Mouse (Mus musculus) intestine, postnatal 0 days (tissue): ENCODE results near the gene Etfrf1. TPM values are rescaled to one million over a fixed set of nuclear protein-coding genes. Genes with fewer than 3 reads are reported as not detected.

Source experiments
- ATAC-seq: fragments of 200-750 bp; cut with Nextera tagmentation; 2 replicates; pipeline ENCODE4 v1.8.0; 2017; ENCODE audit warnings: mild to moderate bottlenecking, moderate TSS enrichment, moderate library complexity
- H3K27ac ChIP-seq: fragments of 300-500 bp; sonication (generic); 2 replicates; pipeline ENCODE4 v1.5.1; 2014; ENCODE audit warnings: mild to moderate bottlenecking, low read depth, low read length, moderate library complexity
- H3K27me3 ChIP-seq: fragments of 300-500 bp; sonication (generic); replicated peaks from 2 replicates; pipeline ENCODE4 v1.6.1; 2014; ENCODE audit warnings: low read length, mixed read lengths; ENCODE audit not compliant: control insufficient read depth, insufficient read depth
- H3K36me3 ChIP-seq: fragments of 300-500 bp; sonication (generic); 2 replicates; pipeline ENCODE4 v1.6.1; 2014; ENCODE audit warnings: mild to moderate bottlenecking, moderate library complexity; ENCODE audit not compliant: control insufficient read depth, insufficient read depth
- H3K4me1 ChIP-seq: fragments of 300-500 bp; sonication (generic); replicated peaks from 2 replicates; pipeline ENCODE4 v1.6.1; 2014; ENCODE audit warnings: antibody characterized with exemption, low read length, mixed read lengths; ENCODE audit not compliant: control insufficient read depth, insufficient read depth
- H3K4me2 ChIP-seq: fragments of 300-500 bp; sonication (generic); replicated peaks from 2 replicates; pipeline ENCODE4 v1.6.1; 2014; ENCODE audit warnings: low read depth, mild to moderate bottlenecking, moderate library complexity
- H3K4me3 ChIP-seq: fragments of 300-500 bp; sonication (generic); 2 replicates; pipeline ENCODE4 v1.5.1; 2014; ENCODE audit warnings: low read depth, low read length
- H3K9ac ChIP-seq: fragments of 300-500 bp; sonication (generic); 2 replicates; pipeline ENCODE4 v1.6.1; 2014; ENCODE audit warnings: mild to moderate bottlenecking, low read depth, low read length
- H3K9me3 ChIP-seq: fragments of 300-500 bp; sonication (generic); 2 replicates; pipeline ENCODE4 v1.6.1; 2016; ENCODE audit warnings: mixed run types; ENCODE audit not compliant: control insufficient read depth
- CTCF ChIP-seq: sonication (generic); IDR thresholded peaks from 2 replicates; pipeline ENCODE4 v1.5.1; 2016; ENCODE audit warnings: low read depth, mild to moderate bottlenecking, control low read depth, antibody characterized with exemption, moderate library complexity
- WGBS: fragments of 180-500 bp; shearing (Covaris S2); extraction: QIAGEN DNeasy Blood & Tissue Kit; methylation state at CpG from one replicate; pipeline ENCODE4 v1.1.7; 2014; 5-methylcytosine and 5-hydroxymethylcytosine counted together
- polyA plus RNA-seq: library from polyadenylated mRNA; unstranded; fragments of >200 nt; fragmentation: Nextera tagmentation; extraction: Ambion mirVana; gene quantifications from 2 replicates; pipeline ENCODE4 v1.2.1, GENCODE M21; 2015

The Etfrf1 gene
- polyA plus RNA-seq, 1 experiment from 2014 or later = 48.8 TPM

DNA sequence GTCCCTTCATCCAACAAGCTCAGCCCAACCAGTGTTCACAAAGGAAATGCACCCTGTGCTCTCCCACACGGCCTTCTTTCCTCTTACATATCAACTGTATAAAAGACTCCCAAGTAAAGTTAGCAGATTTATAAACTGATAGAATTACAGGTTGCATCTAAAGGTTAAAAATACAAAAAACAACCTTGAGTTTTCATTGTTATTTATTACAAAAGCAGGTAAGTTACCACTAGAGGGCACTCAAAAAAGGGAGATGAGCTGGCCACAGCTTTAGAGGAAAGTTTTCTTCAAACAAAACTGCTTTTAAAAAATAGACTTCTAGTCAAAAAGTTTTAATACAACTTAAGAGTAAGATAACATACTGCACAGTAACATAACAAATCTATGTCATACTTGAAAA lies 31.6 kb downstream of the Etfrf1 start:
- no peak overlapping the region for H3K27ac ChIP-seq
- no peak for ATAC-seq
- H3K4me2 ChIP-seq = no peak overlapping the region

DNA sequence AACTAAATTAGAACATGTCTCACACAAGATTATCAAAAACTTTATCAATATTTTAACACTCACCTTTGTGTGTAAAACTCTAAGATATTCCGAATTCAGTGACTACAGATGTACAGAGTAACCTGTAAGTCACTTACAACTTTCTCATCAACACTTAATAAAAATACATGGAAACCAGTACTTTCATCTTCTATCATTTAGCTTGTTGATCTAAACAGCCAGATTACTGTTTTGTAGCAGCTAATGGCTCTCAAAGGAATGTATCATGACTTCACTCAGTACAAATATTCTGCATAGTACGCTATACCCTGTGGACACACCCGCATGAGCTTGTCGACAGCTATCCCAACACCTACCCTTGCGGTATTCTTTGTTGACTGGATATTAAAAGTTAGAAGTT lies 35.9 kb downstream of the Etfrf1 start:
- no peak overlapping the region for H3K27ac ChIP-seq
- peaks cover 9% of the 10 kb centered on the region for H3K4me1 ChIP-seq
- WGBS = 79% methylated on average over 5 of the region's 5 CpGs
- no peaks in the 10 kb centered on the region; the same call in 1 of the 2 replicates for H3K36me3 ChIP-seq
- no peak overlapping the region for H3K4me2 ChIP-seq
- H3K4me3 ChIP-seq = no peak overlapping the region
- no peak for ATAC-seq
- TF ChIP-seq CTCF = no peak
- no peaks in the 10 kb centered on the region for H3K27me3 ChIP-seq
- no peaks in the 10 kb centered on the region for H3K9me3 ChIP-seq
- H3K9ac ChIP-seq = no peak overlapping the region

More for the DNA sequence above, 31.6 kb downstream of the Etfrf1 start:
- no peaks in the 10 kb centered on the region for H3K9me3 ChIP-seq
- H3K9ac ChIP-seq = no peak overlapping the region
- no peak overlapping the region for H3K4me3 ChIP-seq
- TF ChIP-seq CTCF = peak; percentile 71
- H3K27me3 ChIP-seq = no peaks in the 10 kb centered on the region
- WGBS = 40% methylated on average over 1 of the region's 1 CpGs
- H3K4me1 ChIP-seq = no peaks in the 10 kb centered on the region
- peaks cover 4% of the 10 kb centered on the region for H3K36me3 ChIP-seq

DNA sequence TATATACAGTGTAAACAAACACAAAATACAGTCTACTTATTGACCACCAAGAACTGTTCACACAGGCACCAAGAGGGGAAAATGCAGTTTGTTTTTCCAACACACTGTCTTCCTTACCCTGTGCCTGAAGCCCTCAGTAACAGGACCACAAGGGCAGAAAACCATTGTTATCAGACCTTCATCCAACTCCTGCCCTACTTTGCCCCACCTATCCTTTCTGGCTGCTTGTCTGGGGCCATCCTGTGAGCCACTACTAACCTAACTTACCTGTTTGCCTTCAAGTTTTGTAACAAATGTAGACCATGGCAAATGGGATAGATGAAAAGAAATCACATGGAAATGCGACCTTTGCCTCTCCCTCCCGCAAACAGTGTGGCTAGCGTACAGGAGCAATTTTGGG lies 37.0 kb downstream of the Etfrf1 start:
- no peak for ATAC-seq
- no peak overlapping the region for H3K9ac ChIP-seq
- WGBS = 46% methylated on average over 3 of the region's 3 CpGs
- TF ChIP-seq CTCF = no peak
- H3K27me3 ChIP-seq = no peaks in the 10 kb centered on the region
- no peak overlapping the region for H3K4me3 ChIP-seq
- H3K27ac ChIP-seq = no peak overlapping the region
- no peaks in the 10 kb centered on the region; the same call in 1 of the 2 replicates for H3K36me3 ChIP-seq
- peak overlapping the region; percentile 80; the same call in 1 of the 2 replicates for H3K4me2 ChIP-seq
- H3K4me1 ChIP-seq = peaks cover 9% of the 10 kb centered on the region
- H3K9me3 ChIP-seq = no peaks in the 10 kb centered on the region

DNA sequence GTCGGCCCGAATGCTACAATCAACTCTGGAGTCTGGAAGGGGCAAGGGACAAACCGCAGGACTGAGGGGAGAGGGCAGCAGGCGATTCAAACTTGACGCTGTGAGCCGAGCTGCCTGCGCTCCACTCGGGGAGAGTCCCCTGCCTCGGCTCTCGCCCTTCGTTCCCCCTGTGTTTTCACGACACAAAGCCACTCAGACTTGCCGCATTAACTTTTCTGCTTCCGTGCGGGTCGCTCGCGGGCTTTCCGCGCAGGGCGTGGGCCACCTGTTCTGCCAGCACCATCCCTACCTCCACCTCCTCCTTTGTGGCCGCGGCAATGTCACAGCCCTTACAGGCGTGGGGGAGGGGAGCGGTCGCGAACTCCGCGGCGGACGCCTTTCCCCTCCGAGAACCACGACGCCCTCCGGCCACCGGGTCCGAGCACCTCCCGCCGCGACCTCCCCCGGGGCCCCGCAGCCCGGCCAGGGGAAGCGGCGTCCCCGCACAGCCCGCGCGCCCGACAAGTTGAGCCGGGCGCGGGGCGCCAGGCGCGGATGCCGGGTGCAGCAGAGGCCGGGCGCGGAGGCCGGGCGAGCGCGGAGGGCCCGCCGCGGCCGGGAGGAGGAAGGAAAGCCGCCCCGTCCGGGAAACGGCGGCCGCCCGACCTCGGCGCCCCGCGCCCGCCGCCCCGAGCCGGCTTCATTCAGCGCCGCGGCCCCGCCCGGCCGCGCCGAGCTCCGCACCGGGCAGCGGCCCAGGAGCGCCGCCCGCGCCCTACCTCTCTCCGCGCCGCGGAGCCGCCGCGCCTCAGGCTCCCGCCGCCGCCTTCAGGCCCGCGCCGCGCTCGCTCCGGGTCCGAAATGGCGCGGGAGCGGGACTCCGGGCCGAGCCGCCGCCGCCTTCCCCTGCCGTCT lies 38.6 kb downstream of the Etfrf1 start:
- no peaks in the 10 kb centered on the region for H3K27me3 ChIP-seq
- WGBS = under 1% methylated on average over 88 of the region's 124 CpGs
- peak overlapping the region; percentile 82 for H3K4me3 ChIP-seq
- peak overlapping the region; percentile 80 for H3K4me2 ChIP-seq
- H3K4me1 ChIP-seq = peaks cover 9% of the 10 kb centered on the region
- peak; percentile 67 for ATAC-seq
- H3K36me3 ChIP-seq = no peaks in the 10 kb centered on the region; the same call in 1 of the 2 replicates
- peak overlapping the region; percentile 93 for H3K27ac ChIP-seq
- TF ChIP-seq CTCF = no peak
- H3K9me3 ChIP-seq = no peaks in the 10 kb centered on the region
- H3K9ac ChIP-seq = peak overlapping the region; percentile 95

GRCm38 (mm10) chr6:145250185-145250791 lies 39.4 kb downstream of the Etfrf1 start, which contains the start of gene Kras:
Gene Kras, minus strand, starts transcription at chr6:145250239.
- WGBS = under 1% methylated on average over 65 of the region's 83 CpGs
- peak within 1 kb of the TSS; percentile 95 for H3K9ac ChIP-seq

GRCm38 (mm10) chr6:145250820-145251219 lies 39.9 kb downstream of the Etfrf1 start:
- no peak; the same call in 1 of the 2 replicates for ATAC-seq
- Histone ChIP-seq H3K27me3 (no peaks in the 10 kb centered on the region), H3K4me1 (peaks cover 9% of the 10 kb centered on the region), H3K4me3 (peak overlapping the region; percentile 82), H3K9me3 (no peaks in the 10 kb centered on the region), H3K4me2 (peak overlapping the region; percentile 80), H3K27ac (0 out of 2 replicates have a peak overlapping the region, but pooled peaks have one; percentile 93), H3K9ac (peak overlapping the region; percentile 95), H3K36me3 (no peaks in the 10 kb centered on the region)
- TF ChIP-seq CTCF = no peak
- 8% methylated on average over 16 of the region's 16 CpGs for WGBS

More at GRCm38 (mm10) chr6:145250185-145250791, 39.4 kb downstream of the Etfrf1 start, which contains the start of gene Kras:
- no peaks in the 10 kb centered on the region for H3K9me3 ChIP-seq
- peak; percentile 92 for ATAC-seq
- peak within 1 kb of the TSS; percentile 93 for H3K27ac ChIP-seq
- H3K4me3 ChIP-seq = peak within 1 kb of the TSS; percentile 82
- H3K4me1 ChIP-seq = peaks cover 9% of the 10 kb centered on the region
- H3K27me3 ChIP-seq = no peaks in the 10 kb centered on the region
- peak within 1 kb of the TSS; percentile 80 for H3K4me2 ChIP-seq
- no peaks in the 10 kb centered on the region for H3K36me3 ChIP-seq
- TF ChIP-seq CTCF = no peak
